Mouse (Mus musculus) C2C12 (cell line): ENCODE measurements at regions not wholly inside any gene's neighbourhood (a gene's known extent, or its start where the extent isn't known, plus 50 kb on each side); places are given as distances from the start of the nearest gene placed in this dataset.

Experiments
- H3K27me3 ChIP-seq: one replicate; pipeline ENCODE4 v1.6.1; 2011; ENCODE audit not compliant: control insufficient read depth, insufficient read depth, insufficient read length
- H3K36me3 ChIP-seq: one replicate; pipeline ENCODE4 v1.6.1; 2011; ENCODE audit not compliant: control insufficient read depth, insufficient read depth
- H3K4me3 ChIP-seq: one replicate; pipeline ENCODE4 v1.5.1; 2011; ENCODE audit warnings: mild to moderate bottlenecking, control low read depth; ENCODE audit not compliant: poor library complexity, insufficient read depth, severe bottlenecking
- H3K79me2 ChIP-seq: one replicate; pipeline ENCODE4 v1.6.1; 2011; ENCODE audit not compliant: control insufficient read depth, insufficient read depth
- H3K79me3 ChIP-seq: one replicate; pipeline ENCODE4 v1.6.1; 2011; ENCODE audit warnings: low read depth, control low read depth
- H3ac ChIP-seq: one replicate; pipeline ENCODE3; 2011; ENCODE audit warnings: low read depth; ENCODE audit not compliant: control insufficient read depth, insufficient read length
- CEBPB ChIP-seq: IDR thresholded peaks from one replicate; pipeline ENCODE4 v1.6.1; 2011; ENCODE audit warnings: low read depth, mild to moderate bottlenecking, control low read depth, moderate library complexity
- CTCF ChIP-seq: IDR thresholded peaks from one replicate; pipeline ENCODE4 v1.5.1; 2011; ENCODE audit not compliant: control insufficient read depth, insufficient read depth, insufficient read length
- FOSL1 ChIP-seq: IDR thresholded peaks from one replicate; pipeline ENCODE4 v1.8.0; 2011; ENCODE audit warnings: mild to moderate bottlenecking, low read length; ENCODE audit not compliant: poor library complexity, insufficient read depth, severe bottlenecking
- MAX ChIP-seq: IDR thresholded peaks from one replicate; pipeline ENCODE4 v1.6.1; 2011; ENCODE audit warnings: mild to moderate bottlenecking, control low read depth
- MYOD1 ChIP-seq: IDR thresholded peaks from one replicate; pipeline ENCODE4 v1.6.1; 2011; ENCODE audit warnings: low read depth; ENCODE audit not compliant: control insufficient read depth, insufficient read length
- MYOG ChIP-seq: IDR thresholded peaks from one replicate; pipeline ENCODE4 v1.6.1; 2011; ENCODE audit not compliant: control insufficient read depth, insufficient read length; ENCODE audit errors: extremely low read depth
- USF1 ChIP-seq: IDR thresholded peaks from one replicate; pipeline ENCODE4 v1.6.1; 2011; ENCODE audit warnings: low read depth, mild to moderate bottlenecking, control low read depth, moderate library complexity

DNA sequence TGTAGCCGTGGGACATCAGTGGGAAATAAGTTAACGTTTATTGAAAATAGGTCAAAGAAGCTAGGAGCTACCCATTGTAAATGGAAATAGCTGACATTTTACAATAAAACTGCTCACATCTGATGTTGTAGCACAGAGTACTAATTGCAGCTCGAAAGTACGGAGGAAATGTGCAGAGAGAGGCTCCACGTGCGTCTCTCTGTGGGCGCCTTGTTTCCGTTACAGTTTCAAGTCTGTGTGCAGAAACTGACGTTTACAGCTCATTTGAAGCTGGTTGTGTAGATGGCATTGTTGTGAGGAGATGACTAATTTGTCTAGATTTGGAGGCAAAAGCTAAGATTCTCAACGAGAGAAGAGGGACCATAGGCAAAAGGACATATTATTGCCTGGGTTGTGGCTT is 78.4 kb upstream of the Stard3nl start:
- H3K27me3 ChIP-seq: no peaks in the 10 kb centered on the region
- H3K79me3 ChIP-seq: no peaks in the 10 kb centered on the region
- no peak overlapping the region for H3ac ChIP-seq
- no peaks in the 10 kb centered on the region for H3K79me2 ChIP-seq
- H3K4me3 ChIP-seq: no peak overlapping the region
- TF ChIP-seq MYOD1 (no peak), USF1 (no peak), CTCF (no peak), MAX (no peak), CEBPB (no peak), MYOG (no peak), FOSL1 (no peak)
- no peaks in the 10 kb centered on the region for H3K36me3 ChIP-seq

DNA sequence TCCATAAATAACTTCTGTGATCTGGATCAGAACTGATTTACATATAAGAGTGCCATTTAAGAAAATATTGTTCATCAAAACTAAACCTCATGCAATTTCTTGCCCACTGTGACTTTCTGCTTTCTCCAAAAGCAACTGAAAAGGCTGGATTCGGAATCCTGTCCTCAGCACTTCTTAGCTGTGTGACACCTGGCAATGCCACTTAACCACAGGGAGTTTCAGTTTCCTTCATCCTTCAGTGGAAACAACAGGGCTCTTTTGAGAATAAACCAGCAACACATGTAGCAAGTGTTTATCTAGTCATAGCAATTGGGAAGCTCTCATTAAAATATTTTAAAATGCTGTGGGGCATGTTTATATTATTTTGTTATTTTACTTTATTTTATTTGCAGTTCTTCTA is 75.1 kb upstream of the Stard3nl start:
- H3K4me3 ChIP-seq: no peak overlapping the region
- no peaks in the 10 kb centered on the region for H3K27me3 ChIP-seq
- H3K36me3 ChIP-seq: no peaks in the 10 kb centered on the region
- H3K79me3 ChIP-seq: no peaks in the 10 kb centered on the region
- H3ac ChIP-seq: no peak overlapping the region
- TF ChIP-seq USF1 (no peak), CEBPB (no peak), MYOG (no peak), MAX (no peak)
- H3K79me2 ChIP-seq: no peaks in the 10 kb centered on the region

DNA sequence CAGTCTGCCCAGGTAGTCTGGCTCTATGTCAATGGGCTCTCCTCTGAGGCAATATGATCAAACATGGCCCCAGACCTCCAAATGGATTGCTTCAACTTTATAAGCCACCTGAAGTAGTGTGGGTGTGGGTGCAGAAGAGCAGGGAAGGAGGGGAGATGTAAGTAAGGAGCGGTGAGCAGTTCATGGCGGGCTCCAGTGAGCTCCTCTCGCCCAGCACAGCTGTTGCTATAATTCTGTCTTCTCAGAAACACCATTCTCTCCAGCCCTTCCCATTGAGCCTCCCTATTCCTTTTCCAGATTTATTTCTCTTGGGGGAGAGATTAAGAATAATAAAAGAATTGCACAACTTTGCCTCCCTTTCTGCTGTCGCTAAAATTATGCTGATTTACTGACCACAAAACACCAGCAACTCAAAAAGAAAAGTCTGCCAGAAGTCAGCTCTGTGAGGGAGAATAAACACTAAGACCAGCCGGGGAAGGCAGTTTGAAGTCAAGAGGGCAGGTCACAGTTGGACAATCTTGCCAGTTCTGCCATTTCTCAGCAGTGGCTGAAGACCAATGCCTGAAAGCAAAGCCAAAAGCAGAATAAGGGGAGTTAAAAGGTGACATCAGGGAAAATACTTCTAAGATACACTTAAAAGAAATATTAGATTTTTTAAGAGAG is 71.3 kb upstream of the Stard3nl start:
- Histone ChIP-seq H3K27me3 (no peaks in the 10 kb centered on the region), H3K79me3 (no peaks in the 10 kb centered on the region), H3K36me3 (no peaks in the 10 kb centered on the region), H3K79me2 (no peaks in the 10 kb centered on the region), H3ac (no peak overlapping the region), H3K4me3 (no peak overlapping the region)
- no peak for TF ChIP-seq FOSL1
- TF ChIP-seq MYOG: no peak
- no peak for TF ChIP-seq CEBPB
- TF ChIP-seq CTCF: no peak
- TF ChIP-seq MAX: no peak
- TF ChIP-seq USF1: no peak
- no peak for TF ChIP-seq MYOD1

DNA sequence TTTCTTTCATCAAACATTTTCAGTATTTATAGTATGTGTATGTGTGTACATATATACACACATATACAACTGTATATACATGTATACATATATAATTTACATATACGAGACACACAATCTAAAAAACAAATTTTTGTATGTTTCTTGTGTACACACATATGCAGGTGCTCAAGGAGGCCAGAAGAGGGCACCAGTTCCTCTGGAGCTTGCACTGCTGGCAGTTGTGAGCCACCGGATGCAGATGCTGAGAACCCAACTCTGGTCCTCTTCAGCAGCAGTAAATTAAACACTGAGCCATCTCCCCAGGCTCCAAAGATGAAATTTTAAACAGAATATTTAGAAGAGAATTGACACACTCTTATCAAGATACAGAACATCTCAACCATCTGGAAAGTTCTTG is 67.4 kb upstream of the Stard3nl start:
- Histone ChIP-seq H3K27me3 (no peaks in the 10 kb centered on the region), H3K36me3 (no peaks in the 10 kb centered on the region), H3K79me3 (no peaks in the 10 kb centered on the region)

DNA sequence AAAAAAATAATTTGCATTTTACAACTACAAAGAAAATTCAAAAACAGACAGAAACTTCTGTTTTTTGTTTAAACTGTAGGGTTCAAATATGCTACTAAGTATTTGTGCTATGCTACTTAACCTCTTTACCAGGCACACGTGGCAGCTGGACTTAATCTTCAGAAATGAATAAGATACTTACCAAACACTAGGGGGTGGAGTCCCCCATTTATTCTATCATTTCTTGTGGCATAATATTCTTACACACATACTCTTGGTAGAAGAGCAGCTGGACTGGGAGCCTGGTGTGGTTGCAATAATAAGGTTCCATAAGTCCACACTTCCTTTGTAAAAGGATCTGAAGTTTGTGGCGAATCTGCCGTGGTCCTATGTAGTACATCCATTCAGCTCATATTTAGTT is 53.8 kb upstream of the Stard3nl start:
- Histone ChIP-seq H3K79me3 (no peaks in the 10 kb centered on the region), H3K36me3 (no peaks in the 10 kb centered on the region), H3ac (no peak overlapping the region), H3K79me2 (no peaks in the 10 kb centered on the region), H3K27me3 (no peaks in the 10 kb centered on the region), H3K4me3 (no peak overlapping the region)
- TF ChIP-seq CEBPB (no peak), FOSL1 (no peak), USF1 (no peak), MAX (no peak), CTCF (no peak), MYOD1 (no peak), MYOG (no peak)

More for the DNA sequence above, 67.4 kb upstream of the Stard3nl start:
- H3K4me3 ChIP-seq: no peak overlapping the region
- H3K79me2 ChIP-seq: no peaks in the 10 kb centered on the region
- TF ChIP-seq MAX (no peak), CEBPB (no peak), MYOG (no peak), USF1 (no peak)
- no peak overlapping the region for H3ac ChIP-seq
